In genomic region chr1:62742092-62742491, GRCm38 (mm10) we compare ENCODE assay signal across 16 mouse cellular contexts. TPM values are rescaled to one million over a fixed set of nuclear protein-coding genes. Genes with fewer than 3 reads are reported as not detected.
DNase-seq lines count a peak whose midpoint lies in the region; ATAC-seq and TF ChIP-seq lines count a peak whose summit lies in the region.
"Had no signal": no experiment of that assay in that cellular context is flagged by ENCODE, and none has a peak within 500 bp of the region (broad histone marks: within the 10 kb centered on the region; RNA-seq: fewer than 3 reads in every experiment).

No protein-coding gene starts in this region.

- no peaks in the 10 kb centered on the region for H3K9me3 ChIP-seq in forebrain, embryonic 15.5 days
- H3K9me3 ChIP-seq in forebrain, embryonic 11.5 days (ENCODE audit: control insufficient read depth, low read length) = no peaks in the 10 kb centered on the region
- no peaks in the 10 kb centered on the region for H3K9me3 ChIP-seq in hindbrain, postnatal 0 days (ENCODE audit: low read length)
- H3K9me3 ChIP-seq in hindbrain, embryonic 16.5 days (ENCODE audit: control insufficient read depth, low read length) = no peaks in the 10 kb centered on the region
- no peaks in the 10 kb centered on the region for H3K9me3 ChIP-seq in stomach, embryonic 16.5 days (replicated peaks; ENCODE audit: control insufficient read depth, low read length)
- no peaks in the 10 kb centered on the region for H3K9me3 ChIP-seq in stomach, postnatal 0 days (ENCODE audit: control insufficient read depth, low read length)
- H3K9me3 ChIP-seq in midbrain, embryonic 14.5 days (ENCODE audit: control insufficient read depth, low read length) = no peaks in the 10 kb centered on the region
- H3K9me3 ChIP-seq: embryonic facial prominence, embryonic 13.5 days had no signal

- 38% methylated on average over 3 of the region's 3 CpGs for WGBS in forebrain, embryonic 15.5 days
- 33% methylated on average over 3 of the region's 3 CpGs for WGBS in forebrain, embryonic 11.5 days
- WGBS in hindbrain, postnatal 0 days = 27% methylated on average over 3 of the region's 3 CpGs
- WGBS in hindbrain, embryonic 16.5 days = 29% methylated on average over 3 of the region's 3 CpGs
- 52% methylated on average over 3 of the region's 3 CpGs for WGBS in stomach, embryonic 16.5 days
- 34% methylated on average over 3 of the region's 3 CpGs for WGBS in stomach, postnatal 0 days
- 18% methylated on average over 3 of the region's 3 CpGs for WGBS in midbrain, embryonic 14.5 days

- 0 out of 2 replicates have a peak, but pooled peaks cover 3% of the 10 kb centered on the region for H3K36me3 ChIP-seq in forebrain, embryonic 15.5 days
- no peaks in the 10 kb centered on the region for H3K36me3 ChIP-seq in forebrain, embryonic 11.5 days (ENCODE audit: control insufficient read depth, insufficient read depth, low read length)
- H3K36me3 ChIP-seq in hindbrain, postnatal 0 days (ENCODE audit: insufficient read depth, low read length) = peaks cover 5% of the 10 kb centered on the region; the same call in 1 of the 2 replicates
- 0 out of 2 replicates have a peak, but pooled peaks cover 2% of the 10 kb centered on the region for H3K36me3 ChIP-seq in hindbrain, embryonic 16.5 days (ENCODE audit: control insufficient read depth, insufficient read depth, low read length)
- 0 out of 2 replicates have a peak, but pooled peaks cover 5% of the 10 kb centered on the region for H3K36me3 ChIP-seq in stomach, embryonic 16.5 days (ENCODE audit: control insufficient read depth, insufficient read depth, low read length)
- 0 out of 2 replicates have a peak, but pooled peaks cover 8% of the 10 kb centered on the region for H3K36me3 ChIP-seq in stomach, postnatal 0 days (ENCODE audit: control insufficient read depth, insufficient read depth, low read length)
- peaks cover 16% of the 10 kb centered on the region for H3K36me3 ChIP-seq in midbrain, embryonic 14.5 days (ENCODE audit: control insufficient read depth, insufficient read depth, low read length)

- no peak for TF ChIP-seq CTCF in hindbrain, postnatal 0 days (IDR thresholded peaks at IDR 0.05; ENCODE audit: low read depth)
- no peak for TF ChIP-seq CTCF in stomach, postnatal 0 days (IDR thresholded peaks at IDR 0.05; ENCODE audit: low read depth)

- no peaks in the 10 kb centered on the region for H3K27me3 ChIP-seq in forebrain, embryonic 15.5 days
- H3K27me3 ChIP-seq in forebrain, embryonic 11.5 days (ENCODE audit: control insufficient read depth, insufficient read depth, low read length) = no peaks in the 10 kb centered on the region
- H3K27me3 ChIP-seq in hindbrain, postnatal 0 days (ENCODE audit: insufficient read depth, low read length) = no peaks in the 10 kb centered on the region
- no peaks in the 10 kb centered on the region for H3K27me3 ChIP-seq in hindbrain, embryonic 16.5 days (replicated peaks; ENCODE audit: control insufficient read depth, insufficient read depth, low read length)
- H3K27me3 ChIP-seq in stomach, embryonic 16.5 days (ENCODE audit: control insufficient read depth, insufficient read depth, low read length) = no peaks in the 10 kb centered on the region
- no peaks in the 10 kb centered on the region for H3K27me3 ChIP-seq in stomach, postnatal 0 days (ENCODE audit: control insufficient read depth, insufficient read depth, low read length)
- H3K27me3 ChIP-seq in midbrain, embryonic 14.5 days (ENCODE audit: control insufficient read depth, insufficient read depth, low read length) = peaks cover 4% of the 10 kb centered on the region; the same call in 1 of the 2 replicates

- 0 out of 2 replicates have a peak, but pooled peaks have one; percentile 11 for ATAC-seq in forebrain, embryonic 15.5 days (replicated peaks)
- ATAC-seq in forebrain, embryonic 11.5 days (replicated peaks; ENCODE audit: low FRiP score) = no peak
- 0 out of 2 replicates have a peak, but pooled peaks have one; percentile 13 for ATAC-seq in hindbrain, postnatal 0 days
- no peak; the same call in 1 of the 2 replicates for ATAC-seq in hindbrain, embryonic 16.5 days
- ATAC-seq in stomach, embryonic 16.5 days (ENCODE audit: insufficient read depth, low FRiP score) = 0 out of 2 replicates have a peak, but pooled peaks have one; percentile 20
- no peak for ATAC-seq in stomach, postnatal 0 days (ENCODE audit: low FRiP score, low TSS enrichment)
- ATAC-seq in midbrain, embryonic 14.5 days (ENCODE audit: low FRiP score, low TSS enrichment) = no peak
- ATAC-seq: forebrain, postnatal 0 days had no signal

- H3K27ac ChIP-seq in forebrain, embryonic 15.5 days (replicated peaks) = no peak overlapping the region
- H3K27ac ChIP-seq in forebrain, embryonic 11.5 days (ENCODE audit: low read depth, low read length) = no peak overlapping the region
- H3K27ac ChIP-seq in hindbrain, postnatal 0 days = no peak overlapping the region
- H3K27ac ChIP-seq in hindbrain, embryonic 16.5 days (ENCODE audit: low read depth, low read length) = no peak overlapping the region
- no peak overlapping the region for H3K27ac ChIP-seq in stomach, embryonic 16.5 days (ENCODE audit: low read length)
- no peak overlapping the region for H3K27ac ChIP-seq in stomach, postnatal 0 days (replicated peaks)
- H3K27ac ChIP-seq in midbrain, embryonic 14.5 days (replicated peaks; ENCODE audit: low read depth, low read length) = no peak overlapping the region
- H3K27ac ChIP-seq: embryonic facial prominence, embryonic 13.5 days; liver, embryonic 14.5 days had no signal

- no peak overlapping the region for H3K4me3 ChIP-seq in forebrain, embryonic 15.5 days
- H3K4me3 ChIP-seq in forebrain, embryonic 11.5 days (ENCODE audit: low read depth, low read length) = no peak overlapping the region
- H3K4me3 ChIP-seq in hindbrain, postnatal 0 days (ENCODE audit: low read length) = no peak overlapping the region
- H3K4me3 ChIP-seq in hindbrain, embryonic 16.5 days (ENCODE audit: low read length) = no peak overlapping the region
- no peak overlapping the region for H3K4me3 ChIP-seq in stomach, embryonic 16.5 days (replicated peaks; ENCODE audit: low read length)
- H3K4me3 ChIP-seq in stomach, postnatal 0 days (ENCODE audit: low read depth, low read length) = no peak overlapping the region
- H3K4me3 ChIP-seq in midbrain, embryonic 14.5 days (replicated peaks; ENCODE audit: low read depth, low read length) = no peak overlapping the region
- H3K4me3 ChIP-seq: embryonic facial prominence, embryonic 13.5 days had no signal

- H3K4me2 ChIP-seq in forebrain, embryonic 15.5 days (replicated peaks) = no peak overlapping the region
- H3K4me2 ChIP-seq in forebrain, embryonic 11.5 days (ENCODE audit: low read depth, low read length, severe bottlenecking) = no peak overlapping the region
- H3K4me2 ChIP-seq in hindbrain, postnatal 0 days (ENCODE audit: low read depth, low read length) = no peak overlapping the region
- no peak overlapping the region for H3K4me2 ChIP-seq in hindbrain, embryonic 16.5 days (ENCODE audit: low read length)
- no peak overlapping the region for H3K4me2 ChIP-seq in stomach, embryonic 16.5 days (ENCODE audit: low read depth, low read length)
- H3K4me2 ChIP-seq in stomach, postnatal 0 days (replicated peaks; ENCODE audit: low read depth) = no peak overlapping the region
- H3K4me2 ChIP-seq in midbrain, embryonic 14.5 days (ENCODE audit: low read length) = no peak overlapping the region
- H3K4me2 ChIP-seq: embryonic facial prominence, embryonic 13.5 days had no signal

- DNase-seq in forebrain, embryonic 11.5 days (ENCODE audit: low spot score) = no peak
- no peak for DNase-seq in hindbrain, postnatal 0 days (ENCODE audit: low spot score)
- no peak for DNase-seq in stomach, postnatal 0 days (ENCODE audit: low spot score)
- DNase-seq in lung, postnatal 36 days = peak; percentile 60
- no peak for DNase-seq in midbrain, embryonic 14.5 days
- DNase-seq: B cell, adult 2 months; cerebellum, postnatal 14 days; forebrain, postnatal 0 days; left cerebral cortex, postnatal 4 days; right cerebral cortex, postnatal 4 days had no signal

- peaks cover 6% of the 10 kb centered on the region for H3K4me1 ChIP-seq in forebrain, embryonic 15.5 days
- H3K4me1 ChIP-seq in forebrain, embryonic 11.5 days (replicated peaks; ENCODE audit: control insufficient read depth, insufficient read depth, low read length) = peaks cover 5% of the 10 kb centered on the region; the same call in 1 of the 2 replicates
- 0 out of 2 replicates have a peak, but pooled peaks cover 4% of the 10 kb centered on the region for H3K4me1 ChIP-seq in hindbrain, postnatal 0 days (ENCODE audit: insufficient read depth, low read length)
- peaks cover 2% of the 10 kb centered on the region for H3K4me1 ChIP-seq in hindbrain, embryonic 16.5 days (ENCODE audit: control insufficient read depth, insufficient read depth, low read depth, low read length)
- H3K4me1 ChIP-seq in stomach, embryonic 16.5 days (ENCODE audit: control insufficient read depth, insufficient read depth, low read length) = 0 out of 2 replicates have a peak, but pooled peaks cover 4% of the 10 kb centered on the region
- no peaks in the 10 kb centered on the region for H3K4me1 ChIP-seq in stomach, postnatal 0 days (replicated peaks; ENCODE audit: control insufficient read depth, insufficient read depth)
- peaks cover 3% of the 10 kb centered on the region; the same call in 1 of the 2 replicates for H3K4me1 ChIP-seq in midbrain, embryonic 14.5 days (ENCODE audit: control insufficient read depth, insufficient read depth, low read length)

- H3K9ac ChIP-seq in forebrain, embryonic 15.5 days (replicated peaks) = no peak overlapping the region
- H3K9ac ChIP-seq in forebrain, embryonic 11.5 days (ENCODE audit: low read length) = no peak overlapping the region
- H3K9ac ChIP-seq in hindbrain, postnatal 0 days (replicated peaks; ENCODE audit: low read length) = no peak overlapping the region
- no peak overlapping the region for H3K9ac ChIP-seq in hindbrain, embryonic 16.5 days (ENCODE audit: low read depth, low read length)
- H3K9ac ChIP-seq in stomach, embryonic 16.5 days (ENCODE audit: low read length) = no peak overlapping the region
- H3K9ac ChIP-seq in stomach, postnatal 0 days (ENCODE audit: low read length) = no peak overlapping the region
- H3K9ac ChIP-seq in midbrain, embryonic 14.5 days (replicated peaks; ENCODE audit: low read length) = no peak overlapping the region
- H3K9ac ChIP-seq: embryonic facial prominence, embryonic 13.5 days; forebrain, postnatal 0 days; liver, embryonic 14.5 days had no signal

- TF ChIP-seq EP300 in stomach, postnatal 0 days (optimal IDR thresholded peaks at IDR 0.05) = no peak

RNA-seq across cellular contexts. Expression of gene Nrp2, which starts 39.0 kb away (rescaled TPM):
- 30.8 and 34.7 TPM in 2 replicates for polyA plus RNA-seq in forebrain, embryonic 15.5 days (2015; fragmentation: Nextera tagmentation; extraction: Ambion mirVana)
- polyA plus RNA-seq in forebrain, embryonic 11.5 days (2014; fragmentation: Nextera tagmentation; extraction: Ambion mirVana) = 20.7 and 21.1 TPM in 2 replicates
- total RNA-seq in hindbrain, postnatal 0 days (2014; rRNA removed) = 48.7 and 53.8 TPM in 2 replicates
- polyA plus RNA-seq in hindbrain, postnatal 0 days (2015; fragmentation: Nextera tagmentation; extraction: Ambion mirVana) = 15.6 and 17.4 TPM in 2 replicates
- polyA plus RNA-seq in hindbrain, embryonic 16.5 days (2015; fragmentation: Nextera tagmentation; extraction: Ambion mirVana) = 22.7 and 31.5 TPM in 2 replicates
- 26.7 and 29.9 TPM in 2 replicates for polyA plus RNA-seq in stomach, embryonic 16.5 days (2015; fragmentation: Nextera tagmentation; extraction: Ambion mirVana)
- 10.2 TPM in 2 replicates for polyA plus RNA-seq in stomach, postnatal 0 days (2015; fragmentation: Nextera tagmentation; extraction: Ambion mirVana)
- polyA plus RNA-seq in midbrain, embryonic 14.5 days (2014; fragmentation: Nextera tagmentation; extraction: Ambion mirVana) = 17.6 and 19.5 TPM in 2 replicates
- total RNA-seq: MEL had no signal

Comparison
In these comparisons a context has a peak if more than half of its experiments do, and no peak if none do; other contexts are left out.
1. ATAC-seq: peak in forebrain, embryonic 15.5 days (single experiment), hindbrain, postnatal 0 days (single experiment) and stomach, embryonic 16.5 days (single experiment); none in forebrain, embryonic 11.5 days (single experiment), hindbrain, embryonic 16.5 days (single experiment), stomach, postnatal 0 days (single experiment) and midbrain, embryonic 14.5 days (single experiment).